8 mouse cellular contexts compared by ENCODE assay signal in the genomic region with DNA sequence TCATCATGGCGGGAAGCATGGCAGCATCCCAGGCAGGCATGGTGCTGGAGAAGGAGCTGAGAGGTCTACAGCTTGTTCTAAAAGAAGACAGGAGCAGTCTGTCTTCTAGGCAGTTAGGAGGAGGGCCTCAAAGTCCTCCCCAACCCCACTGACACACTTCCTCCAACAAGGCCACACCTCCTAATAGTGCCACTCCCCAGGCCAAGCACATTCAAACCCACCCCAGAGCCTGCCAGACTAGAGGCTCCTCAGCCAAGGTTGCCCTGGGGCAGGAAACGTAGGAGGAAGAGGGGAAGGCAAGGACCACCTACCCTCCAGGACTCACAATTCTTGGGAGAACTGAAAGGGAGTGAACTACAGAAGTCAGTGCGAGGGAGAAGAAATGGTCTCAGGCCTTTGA. TPM values are rescaled to one million over a fixed set of nuclear protein-coding genes. Genes with fewer than 3 reads are reported as not detected.
A peak's percentile ranks its signal among the peaks of the same experiment; 100 is the strongest.
DNase-seq lines count a peak whose midpoint lies in the region; ATAC-seq lines count a peak whose summit lies in the region.
"Had no signal": no experiment of that assay in that cellular context is flagged by ENCODE, and none has a peak within 500 bp of the region (broad histone marks: within the 10 kb centered on the region; RNA-seq: fewer than 3 reads in every experiment).

Gene Haao (minus strand): TSS at position 149 of the 400 bp plus-strand sequence.

- ATAC-seq in megakaryocyte progenitor cell, adult 5-6 weeks (replicated peaks; ENCODE audit: poor library complexity): peak; percentile 57

- DNase-seq in 416B (ENCODE audit: low read depth) (peak; percentile 75), A20 (ENCODE audit: low read depth, low spot score) (peak; percentile 89), liver (peak; percentile 59)
- DNase-seq in cerebellum, adult 9-11 months: no peak
- no peak for DNase-seq in frontal cortex, adult 2 months (ENCODE audit: extremely low spot score in 1 of 2, low spot score in 1 of 2)
- no peak for DNase-seq in adrenal gland, adult 18-20 months (ENCODE audit: low spot score in 2 of 2)
- DNase-seq: cerebellum, adult 8-10 months had no signal

RNA-seq across cellular contexts. Expression of gene Haao, which starts in this region (rescaled TPM):
- total RNA-seq in megakaryocyte progenitor cell, adult 5-6 weeks (2015): 21.6 and 34.9 TPM in 2 replicates
- 22.0 and 22.2 TPM in 2 replicates for total RNA-seq in megakaryocyte progenitor cell, adult 5-6 weeks (2017)
- 0.11 and 0.16 TPM in 2 replicates for polyA plus RNA-seq in frontal cortex, adult 2 months (2012; rRNA removed)
- 1 to 10 TPM in 1 of 2 experiments, under 1 TPM in 1; 0.56 to 1.6 TPM for total RNA-seq in adrenal gland, adult 18-20 months (2021)

Comparison
In these comparisons a context has a peak if more than half of its experiments do, and no peak if none do; other contexts are left out.
1. RNA of gene Haao (total RNA-seq): 21.6 to 34.9 TPM in megakaryocyte progenitor cell, adult 5-6 weeks; 0.56 to 1.6 TPM in adrenal gland, adult 18-20 months; every median in the first group is over 4 times any median in the second.
2. DNase-seq: peak in 416B (single experiment), A20 (single experiment) and liver (single experiment); none in cerebellum, adult 9-11 months (single experiment), frontal cortex, adult 2 months (0 of 2) and adrenal gland, adult 18-20 months (0 of 2).